Mouse (Mus musculus): ENCODE measurements around the gene Olfr1388. TPM values are rescaled to one million over a fixed set of nuclear protein-coding genes. Genes with fewer than 3 reads are reported as not detected.
"Not testable (repeated sequence)": the region's sequence is repeated elsewhere in the genome, so short reads cannot be mapped to it uniquely, and the experiment has no call there.

Gene Olfr1388
- polyA plus RNA-seq (2012; rRNA removed): 0.04 and 0.10 TPM in 2 replicates
- polyA plus RNA-seq (2014; fragmentation: Nextera tagmentation; extraction: Ambion mirVana): 0.08 TPM in 1 of 2 replicates, not detected in the other

- TF ChIP-seq EP300 (IDR thresholded peaks at IDR 0.05; ENCODE audit: low read depth) (no peak), CTCF (IDR thresholded peaks at IDR 0.05; ENCODE audit: low read depth) (no peak)
- Histone ChIP-seq H3K9ac (replicated peaks) (no peak within 1 kb of the TSS), H3K27me3 (ENCODE audit: control insufficient read depth, insufficient read depth, low read length) (no peaks in the 10 kb centered on the region), H3K9me3 (ENCODE audit: control insufficient read depth, low read length) (no peaks in the 10 kb centered on the region), H3K4me2 (ENCODE audit: low read depth) (no peak within 1 kb of the TSS), H3K27ac (no peak within 1 kb of the TSS), H3K36me3 (replicated peaks; ENCODE audit: control insufficient read depth, insufficient read depth, low read depth) (no peaks in the 10 kb centered on the region), H3K4me1 (replicated peaks; ENCODE audit: control insufficient read depth in 2 of 2, insufficient read depth in 2 of 2, low read length in 1 of 2) (no peaks in the 10 kb centered on the region), H3K4me3 (ENCODE audit: insufficient read depth in 1 of 2, low read depth in 2 of 2, low read length in 2 of 2) (no peak within 1 kb of the TSS)
- DNase-seq (ENCODE audit: low read depth in 3 of 3, low spot score in 3 of 3) (no peak), ATAC-seq (ENCODE audit: insufficient read depth) (no peak)
- WGBS (ENCODE audit: insufficient replicate concordance): 56% methylated on average over 3 of the region's 3 CpGs
Measured at GRCm38 (mm10) chr11:49436411-49436810, at the start of gene Olfr1388. Olfr1388 (plus strand) TSS chr11:49436624.

GRCm38 (mm10) chr11:49392707-49393106, 43.7 kb upstream of the Olfr1388 start:
- H3K9me3 ChIP-seq (ENCODE audit: control insufficient read depth, low read length); H3K4me1 ChIP-seq (replicated peaks; ENCODE audit: control insufficient read depth in 2 of 2, insufficient read depth in 2 of 2, low read length in 1 of 2); H3K27ac ChIP-seq; H3K27me3 ChIP-seq (ENCODE audit: control insufficient read depth, insufficient read depth, low read length); H3K9ac ChIP-seq (replicated peaks); DNase-seq (ENCODE audit: low read depth in 3 of 3, low spot score in 3 of 3); H3K4me3 ChIP-seq (ENCODE audit: insufficient read depth in 1 of 2, low read depth in 2 of 2, low read length in 2 of 2); H3K36me3 ChIP-seq (replicated peaks; ENCODE audit: control insufficient read depth, insufficient read depth, low read depth); ATAC-seq (ENCODE audit: insufficient read depth); H3K4me2 ChIP-seq (ENCODE audit: low read depth): not testable (repeated sequence)
- 35% methylated on average over 1 of the region's 1 CpGs for WGBS (ENCODE audit: insufficient replicate concordance)

GRCm38 (mm10) chr11:49406784-49407183, 29.6 kb upstream of the Olfr1388 start:
- no peak for ATAC-seq (ENCODE audit: insufficient read depth)

GRCm38 (mm10) chr11:49410540-49410939, 25.9 kb upstream of the Olfr1388 start:
- H3K27me3 ChIP-seq (ENCODE audit: control insufficient read depth, insufficient read depth, low read length): no peaks in the 10 kb centered on the region
- 10% methylated on average over 1 of the region's 1 CpGs for WGBS (ENCODE audit: insufficient replicate concordance)
- DNase-seq (ENCODE audit: low read depth in 3 of 3, low spot score in 3 of 3) (peak; percentile 9 to 23 (median 12)), ATAC-seq (ENCODE audit: insufficient read depth) (no peak)
- H3K27ac ChIP-seq: no peak overlapping the region
- H3K9me3 ChIP-seq (ENCODE audit: control insufficient read depth, low read length): no peaks in the 10 kb centered on the region
- no peak for TF ChIP-seq EP300 (IDR thresholded peaks at IDR 0.05; ENCODE audit: low read depth)
- TF ChIP-seq CTCF (IDR thresholded peaks at IDR 0.05; ENCODE audit: low read depth): peak; percentile 46; the same call in 1 of the 2 replicates
- no peak overlapping the region for H3K9ac ChIP-seq (replicated peaks)
- H3K4me2 ChIP-seq (ENCODE audit: low read depth): no peak overlapping the region
- H3K36me3 ChIP-seq (replicated peaks; ENCODE audit: control insufficient read depth, insufficient read depth, low read depth): no peaks in the 10 kb centered on the region
- H3K4me3 ChIP-seq (ENCODE audit: insufficient read depth in 1 of 2, low read depth in 2 of 2, low read length in 2 of 2): no peak overlapping the region
- H3K4me1 ChIP-seq (replicated peaks; ENCODE audit: control insufficient read depth in 2 of 2, insufficient read depth in 2 of 2, low read length in 1 of 2): no peaks in the 10 kb centered on the region

More at GRCm38 (mm10) chr11:49406784-49407183, 29.6 kb upstream of the Olfr1388 start:
- TF ChIP-seq CTCF (IDR thresholded peaks at IDR 0.05; ENCODE audit: low read depth) (no peak), EP300 (IDR thresholded peaks at IDR 0.05; ENCODE audit: low read depth) (no peak)
- no peak overlapping the region for H3K27ac ChIP-seq
- no peak overlapping the region for H3K4me3 ChIP-seq (ENCODE audit: insufficient read depth in 1 of 2, low read depth in 2 of 2, low read length in 2 of 2)
- H3K36me3 ChIP-seq (replicated peaks; ENCODE audit: control insufficient read depth, insufficient read depth, low read depth): no peaks in the 10 kb centered on the region
- WGBS (ENCODE audit: insufficient replicate concordance): 50% methylated on average over 3 of the region's 3 CpGs
- DNase-seq (ENCODE audit: low read depth in 3 of 3, low spot score in 3 of 3): no peak
- H3K9me3 ChIP-seq (ENCODE audit: control insufficient read depth, low read length): no peaks in the 10 kb centered on the region
- H3K27me3 ChIP-seq (ENCODE audit: control insufficient read depth, insufficient read depth, low read length): no peaks in the 10 kb centered on the region
- H3K4me2 ChIP-seq (ENCODE audit: low read depth): no peak overlapping the region
- no peaks in the 10 kb centered on the region for H3K4me1 ChIP-seq (replicated peaks; ENCODE audit: control insufficient read depth in 2 of 2, insufficient read depth in 2 of 2, low read length in 1 of 2)
- no peak overlapping the region for H3K9ac ChIP-seq (replicated peaks)

GRCm38 (mm10) chr11:49422767-49423166, 13.7 kb upstream of the Olfr1388 start, which contains the start of gene Olfr1389:
Olfr1389 (plus strand) TSS chr11:49423067.
- Histone ChIP-seq H3K27ac (no peak within 1 kb of the TSS), H3K4me1 (replicated peaks; ENCODE audit: control insufficient read depth in 2 of 2, insufficient read depth in 2 of 2, low read length in 1 of 2) (no peaks in the 10 kb centered on the region), H3K4me2 (ENCODE audit: low read depth) (no peak within 1 kb of the TSS), H3K27me3 (ENCODE audit: control insufficient read depth, insufficient read depth, low read length) (no peaks in the 10 kb centered on the region), H3K9ac (replicated peaks) (no peak within 1 kb of the TSS), H3K9me3 (ENCODE audit: control insufficient read depth, low read length) (no peaks in the 10 kb centered on the region), H3K4me3 (ENCODE audit: insufficient read depth in 1 of 2, low read depth in 2 of 2, low read length in 2 of 2) (no peak within 1 kb of the TSS), H3K36me3 (replicated peaks; ENCODE audit: control insufficient read depth, insufficient read depth, low read depth) (no peaks in the 10 kb centered on the region)
- ATAC-seq (ENCODE audit: insufficient read depth): no peak
- DNase-seq (ENCODE audit: low read depth in 3 of 3, low spot score in 3 of 3): no peak
- WGBS (ENCODE audit: insufficient replicate concordance): 61% methylated on average over 2 of the region's 2 CpGs
- TF ChIP-seq EP300 (IDR thresholded peaks at IDR 0.05; ENCODE audit: low read depth) (no peak), CTCF (IDR thresholded peaks at IDR 0.05; ENCODE audit: low read depth) (no peak)
